Mouse (Mus musculus) lung, adult 10 weeks (tissue): ENCODE results near the gene Cyp2c68. TPM values are rescaled to one million over a fixed set of nuclear protein-coding genes. Genes with fewer than 3 reads are reported as not detected.

Experiments used
- polyA plus RNA-seq: library from polyadenylated mRNA; stranded (reverse); fragments of 350-450 nt; fragmentation: Illumina TruSeq; extraction: RNeasy Lipid Tissue Mini Kit (QIAGEN cat#74804); gene quantifications from one replicate; pipeline ENCODE4 v1.2.3, GENCODE M21; 2014; ENCODE audit warnings: low read depth, low replicate concordance; ENCODE audit not compliant: insufficient read depth

Cyp2c68 gene
- not detected for polyA plus RNA-seq

GRCm38 (mm10) chr19:39740920-39741319 lies at the start of gene Cyp2c68:
Cyp2c68 (minus strand) TSS chr19:39741054.

DNA sequence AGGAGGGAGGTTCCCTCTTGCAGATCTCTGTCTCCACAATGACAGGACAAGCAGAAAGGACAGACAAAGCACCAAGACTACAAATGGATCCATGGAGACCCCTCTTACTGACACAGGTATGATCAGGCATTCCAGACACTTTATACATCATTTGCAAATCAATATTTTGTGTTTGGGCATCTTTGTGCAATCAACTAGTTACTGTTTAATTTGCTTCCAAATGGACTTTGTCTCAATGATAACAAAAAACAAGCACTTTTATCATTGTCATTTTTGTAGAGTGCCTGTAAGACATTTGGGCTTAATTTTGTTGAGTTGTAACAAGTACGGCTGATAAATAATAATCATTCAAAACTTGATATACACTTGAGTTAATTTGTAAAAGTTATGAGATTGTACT lies 91.9 kb downstream of the Cyp2c68 start, which contains the start of gene Cyp2c67:
Gene Cyp2c67, minus strand, starts transcription at position 114 of the 400 bp plus-strand sequence.

Other genes with a start within 250 kb of the Cyp2c68 start
- gene Cyp2c39, start 230.2 kb downstream of the Cyp2c68 start, polyA plus RNA-seq = not detected
- not detected for gene Cyp2c67, start 92.0 kb downstream of the Cyp2c68 start, polyA plus RNA-seq
- not detected for gene Cyp2c40, start 71.8 kb upstream of the Cyp2c68 start, polyA plus RNA-seq
- not detected for gene Cyp2c69, start 145.7 kb upstream of the Cyp2c68 start, polyA plus RNA-seq